Mouse (Mus musculus) limb, embryonic 15.5 days (tissue): ENCODE measurements around the gene Cct5. TPM values are rescaled to one million over a fixed set of nuclear protein-coding genes. Genes with fewer than 3 reads are reported as not detected.
A peak's percentile ranks its signal among the peaks of the same experiment; 100 is the strongest.
"Not testable (repeated sequence)": the region's sequence is repeated elsewhere in the genome, so short reads cannot be mapped to it uniquely, and the experiment has no call there.

Source experiments
- ATAC-seq: fragments of 200-750 bp; cut with Nextera tagmentation; 2 replicates; pipeline ENCODE4 v1.8.0; 2017; ENCODE audit warnings: low read depth, moderate TSS enrichment; ENCODE audit not compliant: insufficient number of reproducible peaks, low FRiP score, low TSS enrichment
- H3K27ac ChIP-seq: fragments of 300-500 bp; sonication (generic); 2 replicates; pipeline ENCODE4 v1.5.1; 2015; ENCODE audit warnings: moderate library complexity, mild to moderate bottlenecking, inconsistent platforms
- H3K27me3 ChIP-seq: fragments of 300-500 bp; sonication (generic); 2 replicates; pipeline ENCODE4 v1.6.1; 2015; ENCODE audit warnings: inconsistent platforms
- H3K36me3 ChIP-seq: fragments of 300-500 bp; sonication (generic); 2 replicates; pipeline ENCODE4 v1.6.1; 2015; ENCODE audit warnings: inconsistent platforms
- H3K4me1 ChIP-seq: fragments of 300-500 bp; sonication (generic); 2 replicates; pipeline ENCODE4 v1.6.1; 2015; ENCODE audit warnings: inconsistent platforms
- H3K4me2 ChIP-seq: fragments of 300-500 bp; sonication (generic); 2 replicates; pipeline ENCODE4 v1.6.1; 2015; ENCODE audit warnings: mild to moderate bottlenecking, inconsistent platforms
- H3K4me3 ChIP-seq: fragments of 300-500 bp; sonication (generic); 2 replicates; pipeline ENCODE4 v1.5.1; 2015; ENCODE audit warnings: mild to moderate bottlenecking, inconsistent platforms
- H3K9ac ChIP-seq: fragments of 300-500 bp; sonication (generic); 2 replicates; pipeline ENCODE4 v1.6.1; 2015; ENCODE audit warnings: inconsistent platforms
- H3K9me3 ChIP-seq: fragments of 300-500 bp; sonication (generic); 2 replicates; pipeline ENCODE4 v1.6.1; 2016; ENCODE audit warnings: inconsistent platforms
- WGBS: fragments of 180-500 bp; shearing (Covaris S2); methylation state at CpG from one replicate; pipeline ENCODE4 v1.1.7; 2015; 5-methylcytosine and 5-hydroxymethylcytosine counted together
- polyA plus RNA-seq: library from polyadenylated mRNA; unstranded; fragments of >200 nt; fragmentation: Nextera tagmentation; extraction: Ambion mirVana; gene quantifications from 2 replicates; pipeline ENCODE4 v1.2.1, GENCODE M21; 2015

The Cct5 gene
- polyA plus RNA-seq, 1 experiment from 2014 or later: 453 TPM

GRCm38 (mm10) chr15:31595651-31596050 is 6.0 kb downstream of the Cct5 start:
- H3K27me3 ChIP-seq: no peaks in the 10 kb centered on the region
- ATAC-seq: no peak
- H3K4me2 ChIP-seq: no peak overlapping the region
- no peak overlapping the region for H3K9ac ChIP-seq
- H3K4me3 ChIP-seq: no peak overlapping the region
- WGBS: 81% methylated on average over 7 of the region's 7 CpGs
- no peaks in the 10 kb centered on the region for H3K9me3 ChIP-seq
- no peak overlapping the region for H3K27ac ChIP-seq
- H3K36me3 ChIP-seq: peaks cover 67% of the 10 kb centered on the region
- H3K4me1 ChIP-seq: peaks cover 17% of the 10 kb centered on the region

DNA sequence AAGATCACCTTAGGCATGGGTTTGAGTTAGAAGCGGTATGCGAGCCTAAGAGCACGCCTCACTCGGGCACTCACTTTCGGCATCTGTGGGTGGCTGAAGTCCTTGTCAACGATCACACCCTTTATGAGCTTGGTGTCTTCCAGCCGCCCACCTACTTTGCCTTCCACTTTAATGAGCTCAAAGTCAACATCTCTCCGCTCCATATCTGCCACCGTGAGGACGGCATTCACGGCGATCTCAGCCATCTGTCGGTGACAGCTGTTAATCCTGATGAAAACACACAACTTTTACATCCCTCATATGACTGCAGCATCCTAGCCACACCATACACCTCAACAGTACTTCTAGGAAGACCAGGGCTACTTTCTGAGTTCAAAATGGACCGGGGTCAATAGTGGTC is 7.3 kb downstream of the Cct5 start:
- H3K9ac ChIP-seq: no peak overlapping the region
- no peak overlapping the region for H3K4me3 ChIP-seq
- H3K36me3 ChIP-seq: peaks cover 81% of the 10 kb centered on the region
- ATAC-seq: no peak
- no peaks in the 10 kb centered on the region for H3K9me3 ChIP-seq
- no peak overlapping the region for H3K4me2 ChIP-seq
- H3K27me3 ChIP-seq: no peaks in the 10 kb centered on the region
- H3K4me1 ChIP-seq: 0 out of 2 replicates have a peak, but pooled peaks cover 4% of the 10 kb centered on the region
- H3K27ac ChIP-seq: no peak overlapping the region
- 93% methylated on average over 14 of the region's 14 CpGs for WGBS

DNA sequence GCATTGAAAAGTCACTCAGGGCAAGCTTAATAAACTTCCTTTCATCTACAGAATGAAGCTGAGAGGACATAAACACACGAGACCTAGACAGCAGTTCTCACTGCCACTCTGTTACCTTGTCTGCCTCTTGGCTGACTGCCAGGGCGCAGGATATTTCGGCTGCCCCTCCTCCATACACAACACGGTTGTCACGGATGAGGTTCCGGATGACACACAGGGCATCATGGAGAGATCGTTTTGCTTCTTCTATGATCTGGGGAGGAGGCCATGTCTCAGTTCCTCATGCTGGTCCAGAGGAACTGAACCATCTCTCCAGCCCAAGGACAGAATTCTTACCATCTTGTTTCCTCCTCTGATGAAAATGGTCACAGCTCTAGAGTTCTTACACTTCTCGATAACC is 9.1 kb downstream of the Cct5 start:
- Histone ChIP-seq H3K36me3 (peaks cover 85% of the 10 kb centered on the region), H3K4me2 (no peak overlapping the region)
- WGBS: 85% methylated on average over 8 of the region's 8 CpGs

GRCm38 (mm10) chr15:31590176-31590575 is 11.4 kb downstream of the Cct5 start:
- H3K4me2 ChIP-seq: no peak overlapping the region
- H3K4me1 ChIP-seq: no peaks in the 10 kb centered on the region
- no peaks in the 10 kb centered on the region for H3K27me3 ChIP-seq
- no peak for ATAC-seq
- no peaks in the 10 kb centered on the region for H3K9me3 ChIP-seq
- no peak overlapping the region for H3K9ac ChIP-seq
- WGBS: 87% methylated on average over 5 of the region's 5 CpGs
- no peak overlapping the region for H3K27ac ChIP-seq
- H3K4me3 ChIP-seq: no peak overlapping the region
- peaks cover 62% of the 10 kb centered on the region for H3K36me3 ChIP-seq

More for the DNA sequence above, 9.1 kb downstream of the Cct5 start:
- Histone ChIP-seq H3K4me1 (no peaks in the 10 kb centered on the region), H3K9me3 (no peaks in the 10 kb centered on the region), H3K27me3 (no peaks in the 10 kb centered on the region), H3K27ac (no peak overlapping the region), H3K9ac (no peak overlapping the region), H3K4me3 (no peak overlapping the region)
- ATAC-seq: no peak

DNA sequence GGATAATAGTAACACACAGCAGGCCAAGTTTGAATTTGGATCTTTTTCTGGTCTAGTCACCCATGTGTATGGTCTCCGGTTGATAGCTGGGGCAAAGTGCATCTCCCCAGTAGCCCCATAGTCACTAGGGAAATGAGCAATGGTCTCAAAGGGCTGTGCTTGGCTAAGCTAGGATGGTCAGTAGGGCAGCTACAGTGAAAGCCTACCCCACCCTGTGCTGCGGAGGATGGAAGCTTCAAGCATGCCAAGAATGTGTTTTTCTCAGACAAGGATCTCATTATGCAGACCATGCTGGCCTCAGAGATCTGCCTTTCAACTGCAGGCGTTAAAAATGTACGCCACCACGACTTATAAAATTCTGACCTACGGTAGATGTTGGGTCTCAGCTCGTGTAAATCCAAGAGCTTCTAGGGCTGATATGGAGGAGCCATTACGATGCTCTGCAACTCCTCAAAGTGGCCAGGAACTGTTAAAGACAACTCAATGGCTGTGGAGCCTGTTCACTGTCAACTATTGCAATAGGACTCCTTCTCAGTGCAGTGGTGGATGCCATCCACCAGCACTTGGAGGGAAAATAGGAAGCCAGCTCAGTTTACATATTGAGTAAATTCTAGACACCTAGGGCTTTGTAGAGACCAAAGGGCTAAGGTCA is 12.5 kb downstream of the Cct5 start:
- H3K36me3 ChIP-seq: peaks cover 52% of the 10 kb centered on the region
- H3K4me1 ChIP-seq: no peaks in the 10 kb centered on the region
- H3K27me3 ChIP-seq: no peaks in the 10 kb centered on the region
- WGBS: 47% methylated on average over 8 of the region's 8 CpGs
- peak overlapping the region; percentile 34 for H3K27ac ChIP-seq
- H3K4me3 ChIP-seq: no peak overlapping the region
- ATAC-seq: no peak
- no peaks in the 10 kb centered on the region for H3K9me3 ChIP-seq
- no peak overlapping the region for H3K4me2 ChIP-seq
- no peak overlapping the region for H3K9ac ChIP-seq

GRCm38 (mm10) chr15:31587789-31588188 is 13.8 kb downstream of the Cct5 start:
- Histone ChIP-seq H3K4me3 (no peak overlapping the region), H3K9me3 (no peaks in the 10 kb centered on the region), H3K36me3 (peaks cover 39% of the 10 kb centered on the region), H3K9ac (no peak overlapping the region), H3K27ac (no peak overlapping the region), H3K4me1 (no peaks in the 10 kb centered on the region), H3K4me2 (no peak overlapping the region), H3K27me3 (no peaks in the 10 kb centered on the region)
- no peak for ATAC-seq
- 65% methylated on average over 2 of the region's 2 CpGs for WGBS

DNA sequence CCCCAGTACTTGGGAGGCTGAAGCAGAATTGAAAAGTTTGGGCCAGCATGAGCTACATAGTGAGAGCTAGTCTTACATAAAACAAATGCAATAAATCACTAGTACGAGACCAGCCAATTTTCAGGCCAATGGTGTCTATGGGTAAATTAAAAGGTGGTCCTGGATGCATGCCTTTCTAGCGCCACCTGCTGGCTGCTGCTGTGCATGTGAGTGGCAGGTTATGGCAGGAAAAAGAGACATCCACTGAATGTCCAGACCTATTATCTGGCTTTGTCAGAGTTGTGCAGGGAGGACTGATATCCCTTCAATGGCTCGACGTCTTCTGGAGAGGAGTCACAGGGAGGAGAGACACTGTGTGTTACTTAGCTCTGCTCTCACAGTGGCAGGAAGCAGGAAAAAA is 15.1 kb downstream of the Cct5 start:
- H3K36me3 ChIP-seq: peaks cover 26% of the 10 kb centered on the region
- H3K4me1 ChIP-seq: no peaks in the 10 kb centered on the region
- no peak overlapping the region for H3K4me2 ChIP-seq
- ATAC-seq: no peak
- H3K4me3 ChIP-seq: no peak overlapping the region
- H3K27me3 ChIP-seq: no peaks in the 10 kb centered on the region
- no peak overlapping the region for H3K9ac ChIP-seq
- no peak overlapping the region for H3K27ac ChIP-seq
- H3K9me3 ChIP-seq: no peaks in the 10 kb centered on the region
- 5% methylated on average over 4 of the region's 4 CpGs for WGBS

DNA sequence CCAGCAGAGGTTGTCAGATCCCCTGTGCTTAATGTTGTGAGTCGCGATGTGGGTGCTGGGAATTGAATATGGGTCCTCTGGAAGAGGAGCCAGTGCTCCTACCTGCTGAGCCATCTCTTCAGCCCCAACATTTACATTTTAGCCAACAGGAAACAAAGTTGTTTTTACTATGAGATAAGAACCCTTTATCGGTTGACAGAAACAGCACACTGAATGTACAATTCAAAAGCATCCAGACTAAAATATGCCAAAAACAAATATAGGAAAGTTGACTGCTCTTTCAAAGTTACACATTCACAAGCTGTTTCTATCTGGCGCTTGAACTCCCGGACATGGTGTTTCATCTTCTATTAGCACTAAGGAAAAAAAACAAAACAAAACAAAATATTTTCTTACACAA is 15.5 kb downstream of the Cct5 start:
- no peaks in the 10 kb centered on the region for H3K27me3 ChIP-seq
- H3K9me3 ChIP-seq: no peaks in the 10 kb centered on the region
- peaks cover 22% of the 10 kb centered on the region for H3K36me3 ChIP-seq
- H3K9ac ChIP-seq: no peak overlapping the region
- ATAC-seq: no peak
- no peak overlapping the region for H3K4me3 ChIP-seq
- no peak overlapping the region for H3K4me2 ChIP-seq
- 86% methylated on average over 5 of the region's 5 CpGs for WGBS
- no peak overlapping the region for H3K27ac ChIP-seq
- no peaks in the 10 kb centered on the region for H3K4me1 ChIP-seq

DNA sequence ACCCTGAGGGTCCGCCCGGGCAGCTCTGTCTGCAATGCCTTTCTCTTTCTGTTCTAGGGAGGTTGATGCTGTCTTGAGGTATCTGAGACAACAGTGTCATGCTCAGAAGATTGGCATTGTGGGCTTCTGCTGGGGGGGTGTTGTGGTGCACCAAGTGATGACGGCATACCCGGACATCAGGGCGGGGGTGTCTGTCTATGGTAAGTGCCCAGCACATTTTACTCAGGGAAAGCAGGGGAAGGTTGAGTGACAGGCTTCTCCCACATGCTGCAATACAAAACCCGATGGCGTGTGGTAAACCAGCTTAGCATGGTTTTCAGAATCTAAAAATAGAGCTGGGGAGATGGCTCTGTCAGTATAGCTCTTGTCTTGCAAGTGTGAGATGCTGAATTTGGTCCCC is 16.4 kb downstream of the Cct5 start:
- no peak overlapping the region for H3K27ac ChIP-seq
- H3K9me3 ChIP-seq: no peaks in the 10 kb centered on the region
- no peak for ATAC-seq
- WGBS: 84% methylated on average over 7 of the region's 7 CpGs
- no peaks in the 10 kb centered on the region for H3K4me1 ChIP-seq
- H3K9ac ChIP-seq: no peak overlapping the region
- peaks cover 13% of the 10 kb centered on the region for H3K36me3 ChIP-seq
- H3K4me3 ChIP-seq: no peak overlapping the region
- no peak overlapping the region for H3K4me2 ChIP-seq
- no peaks in the 10 kb centered on the region for H3K27me3 ChIP-seq

DNA sequence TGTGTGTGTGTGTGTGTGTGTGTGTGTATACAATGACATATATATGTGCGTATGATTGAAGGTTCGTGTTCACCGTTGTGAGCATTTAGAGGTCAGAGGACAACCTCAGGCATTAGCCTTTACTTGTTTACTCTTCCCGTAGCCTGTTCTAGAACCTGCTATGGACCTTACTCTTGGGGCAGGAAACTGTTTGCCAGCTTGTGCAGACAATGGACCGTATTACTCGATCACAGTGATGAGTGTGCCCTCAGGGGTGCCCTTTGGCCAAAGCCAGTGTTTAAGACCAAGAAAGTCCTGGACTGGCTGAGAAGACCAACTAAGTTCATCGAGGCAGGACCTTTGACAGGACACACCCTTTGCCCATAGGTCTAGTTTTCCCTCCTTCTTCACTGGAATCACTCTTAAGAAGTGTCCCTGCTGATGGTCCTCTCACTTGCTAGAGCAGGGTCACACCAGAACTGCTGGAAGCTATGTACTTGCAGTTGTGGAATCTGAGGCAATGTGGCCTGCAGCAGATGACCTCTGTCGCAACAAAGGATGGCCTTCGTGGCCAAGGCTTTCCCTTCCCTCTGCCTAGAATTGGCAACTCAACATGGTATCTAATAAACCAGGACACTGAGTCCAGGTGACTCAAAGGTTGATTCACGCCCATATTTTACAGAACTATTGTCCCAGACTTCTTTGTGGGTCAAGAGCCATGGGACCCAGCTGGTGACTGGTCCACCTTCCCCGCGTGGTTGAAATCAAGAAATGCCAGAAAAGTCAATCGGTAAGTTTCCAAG is 18.1 kb downstream of the Cct5 start:
- Histone ChIP-seq H3K4me1 (no peaks in the 10 kb centered on the region), H3K4me2 (no peak overlapping the region), H3K9ac (no peak overlapping the region), H3K4me3 (no peak overlapping the region), H3K27ac (no peak overlapping the region), H3K27me3 (no peaks in the 10 kb centered on the region), H3K9me3 (no peaks in the 10 kb centered on the region), H3K36me3 (no peaks in the 10 kb centered on the region)
- no peak for ATAC-seq
- 91% methylated on average over 13 of the region's 13 CpGs for WGBS

- not testable (repeated sequence) for H3K4me2 ChIP-seq, H3K9me3 ChIP-seq, H3K27me3 ChIP-seq, H3K27ac ChIP-seq, H3K36me3 ChIP-seq, H3K9ac ChIP-seq, ATAC-seq, H3K4me1 ChIP-seq, H3K4me3 ChIP-seq
- 88% methylated on average over 2 of the region's 2 CpGs for WGBS
Measured at GRCm38 (mm10) chr15:31581086-31581485, 20.5 kb downstream of the Cct5 start.

- no peak overlapping the region for H3K4me3 ChIP-seq
- no peaks in the 10 kb centered on the region for H3K9me3 ChIP-seq
- H3K36me3 ChIP-seq: no peaks in the 10 kb centered on the region
- ATAC-seq: no peak
- 73% methylated on average over 5 of the region's 5 CpGs for WGBS
- H3K27me3 ChIP-seq: no peaks in the 10 kb centered on the region
- no peak overlapping the region for H3K9ac ChIP-seq
- H3K27ac ChIP-seq: no peak overlapping the region
- H3K4me1 ChIP-seq: peaks cover 9% of the 10 kb centered on the region
- H3K4me2 ChIP-seq: no peak overlapping the region
Measured at GRCm38 (mm10) chr15:31576076-31576475, 25.5 kb downstream of the Cct5 start.
